Mouse (Mus musculus): Measurements from ENCODE around the gene Rho. TPM values are rescaled to one million over a fixed set of nuclear protein-coding genes. Genes with fewer than 3 reads are reported as not detected.

Rho gene
- total and polyA plus RNA-seq, 3 experiments, result 0.11 TPM; not detected in 2

DNA sequence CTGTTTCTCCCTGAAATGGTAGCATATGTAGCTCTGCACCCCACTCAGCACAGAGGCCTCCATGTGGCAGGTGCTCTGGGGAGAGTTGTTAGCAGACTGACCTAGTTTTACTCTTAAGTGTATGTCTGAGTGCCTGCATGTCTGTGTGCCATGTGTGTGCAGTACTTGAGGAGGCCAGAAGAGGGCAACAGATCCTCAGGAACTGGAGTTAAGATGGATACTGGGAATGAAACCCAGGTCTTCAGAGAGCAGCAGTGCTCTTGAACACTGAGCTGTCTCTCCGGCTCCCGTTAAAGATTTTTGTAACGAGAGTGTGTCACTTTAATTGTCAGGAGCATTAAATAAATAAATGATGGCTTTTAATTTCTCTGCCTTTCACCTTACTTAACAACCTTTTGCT, 43.3 kb upstream of the Rho start (continued):
- TF ChIP-seq UBTF (IDR thresholded peaks at IDR 0.05; ENCODE audit: borderline replicate concordance, insufficient read depth, low read depth, low read length), result no peak

DNA sequence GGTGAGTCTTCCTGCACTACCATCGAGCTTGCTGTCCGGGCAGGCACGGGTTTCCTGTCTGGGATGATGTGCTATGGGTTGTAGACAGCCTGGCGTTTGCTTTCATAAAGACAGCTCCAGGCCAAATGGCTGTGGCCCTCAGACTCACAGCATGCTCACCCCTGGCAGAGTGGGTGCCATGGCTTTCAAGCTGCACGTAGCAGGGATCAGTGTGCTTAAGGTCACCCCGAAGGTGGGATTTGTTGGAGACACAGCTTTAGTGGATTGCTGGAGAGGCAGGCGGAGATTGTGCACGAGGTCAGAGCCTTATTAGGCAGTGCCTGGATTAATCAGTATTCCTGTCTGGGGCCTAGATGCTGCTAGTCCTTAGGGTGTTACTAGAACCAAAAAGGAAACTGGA, 40.9 kb upstream of the Rho start:
- H3K27me3 ChIP-seq (ENCODE audit: control insufficient read depth in 1 of 2, insufficient read depth in 2 of 2, low read length in 2 of 2), result no peaks in the 10 kb centered on the region
- H3K4me3 ChIP-seq (ENCODE audit: control insufficient read depth in 1 of 2, insufficient read depth in 1 of 2, low read depth in 2 of 2, low read length in 2 of 2), result no peak overlapping the region
- H3K79me2 ChIP-seq (ENCODE audit: control insufficient read depth, insufficient read depth, low read length, poor library complexity), result no peaks in the 10 kb centered on the region
- TF ChIP-seq NRF1 (IDR thresholded peaks at IDR 0.05; ENCODE audit: insufficient read depth, low read depth, low read length, poor library complexity, severe bottlenecking) (no peak), USF1 (IDR thresholded peaks at IDR 0.05; ENCODE audit: low read depth, low read length) (no peak), POLR2AphosphoS2 (IDR thresholded peaks at IDR 0.05; ENCODE audit: low read length) (no peak), ELF1 (IDR thresholded peaks at IDR 0.05; ENCODE audit: low read depth, low read length) (no peak), RAD21 (IDR thresholded peaks at IDR 0.05; ENCODE audit: low read depth, low read length) (no peak), JUND (IDR thresholded peaks at IDR 0.05; ENCODE audit: low read depth, low read length) (no peak), CHD2 (IDR thresholded peaks at IDR 0.05; ENCODE audit: low read length) (no peak), POLR2AphosphoS5 (IDR thresholded peaks at IDR 0.05; ENCODE audit: borderline replicate concordance, low read depth, low read length) (no peak), MAX (IDR thresholded peaks at IDR 0.05; ENCODE audit: low read length) (no peak), ETS1 (IDR thresholded peaks at IDR 0.05; ENCODE audit: low read depth, low read length) (no peak), UBTF (IDR thresholded peaks at IDR 0.05; ENCODE audit: borderline replicate concordance, insufficient read depth, low read depth, low read length) (no peak), E2F4 (IDR thresholded peaks at IDR 0.05; ENCODE audit: borderline replicate concordance, low read depth, low read length) (no peak), RCOR1 (IDR thresholded peaks at IDR 0.05; ENCODE audit: low read depth, low read length) (no peak), TBP (IDR thresholded peaks at IDR 0.05; ENCODE audit: low read depth, low read length) (no peak), ZMIZ1 (IDR thresholded peaks at IDR 0.05; ENCODE audit: low read depth, low read length) (no peak)
- no peaks in the 10 kb centered on the region for H3K9me3 ChIP-seq (replicated peaks; ENCODE audit: insufficient read depth, low read length)
- peaks cover 0 to 11% of the 10 kb centered on the region in 2 experiments; a peak in 2 of 4 replicates for H3K36me3 ChIP-seq (ENCODE audit: control insufficient read depth in 1 of 2, insufficient read depth in 2 of 2, low read length in 2 of 2)
- no peak overlapping the region for H3K27ac ChIP-seq (ENCODE audit: control insufficient read depth, low read depth, low read length)
- H3K4me1 ChIP-seq (ENCODE audit: control insufficient read depth in 1 of 2, insufficient read depth in 2 of 2, low read length in 2 of 2), result peaks cover 0 to 9% of the 10 kb centered on the region in 2 experiments; a peak in 2 of 4 replicates
- H3K9ac ChIP-seq (ENCODE audit: control insufficient read depth, low read depth, low read length, poor library complexity, severe bottlenecking), result no peak overlapping the region
- DNase-seq (ENCODE audit: low read depth, low spot score), result no peak

GRCm38 (mm10) chr6:115891061-115891460, 40.5 kb upstream of the Rho start:
- Histone ChIP-seq H3K9me3 (replicated peaks; ENCODE audit: insufficient read depth, low read length) (no peaks in the 10 kb centered on the region), H3K27ac (ENCODE audit: control insufficient read depth, low read depth, low read length) (no peak overlapping the region), H3K4me1 (ENCODE audit: control insufficient read depth in 1 of 2, insufficient read depth in 2 of 2, low read length in 2 of 2) (peaks cover 0 to 9% of the 10 kb centered on the region in 2 experiments; a peak in 2 of 4 replicates), H3K36me3 (ENCODE audit: control insufficient read depth in 1 of 2, insufficient read depth in 2 of 2, low read length in 2 of 2) (peaks cover 0 to 10% of the 10 kb centered on the region in 2 experiments; a peak in 2 of 4 replicates), H3K79me2 (ENCODE audit: control insufficient read depth, insufficient read depth, low read length, poor library complexity) (no peaks in the 10 kb centered on the region), H3K4me3 (ENCODE audit: control insufficient read depth in 1 of 2, insufficient read depth in 1 of 2, low read depth in 2 of 2, low read length in 2 of 2) (no peak overlapping the region), H3K27me3 (ENCODE audit: control insufficient read depth in 1 of 2, insufficient read depth in 2 of 2, low read length in 2 of 2) (no peaks in the 10 kb centered on the region), H3K9ac (ENCODE audit: control insufficient read depth, low read depth, low read length, poor library complexity, severe bottlenecking) (no peak overlapping the region)
- TF ChIP-seq USF2 (IDR thresholded peaks at IDR 0.05; ENCODE audit: borderline replicate concordance in 1 of 2, insufficient read depth in 1 of 2, low read depth in 1 of 2, low read length in 2 of 2) (no peak), RCOR1 (IDR thresholded peaks at IDR 0.05; ENCODE audit: low read depth, low read length) (no peak), ETS1 (IDR thresholded peaks at IDR 0.05; ENCODE audit: low read depth, low read length) (no peak), MAX (IDR thresholded peaks at IDR 0.05; ENCODE audit: low read length) (no peak), MAFK (IDR thresholded peaks at IDR 0.05; ENCODE audit: borderline replicate concordance, low read depth, low read length) (no peak), E2F4 (IDR thresholded peaks at IDR 0.05; ENCODE audit: borderline replicate concordance, low read depth, low read length) (no peak), NELFE (IDR thresholded peaks at IDR 0.05; ENCODE audit: low read depth, low read length) (no peak), CHD1 (IDR thresholded peaks at IDR 0.05; ENCODE audit: low read depth, low read length) (no peak), HCFC1 (IDR thresholded peaks at IDR 0.05; ENCODE audit: low read depth, low read length) (no peak), POLR2AphosphoS5 (IDR thresholded peaks at IDR 0.05; ENCODE audit: borderline replicate concordance, low read depth, low read length) (no peak), TBP (IDR thresholded peaks at IDR 0.05; ENCODE audit: low read depth, low read length) (no peak), ZKSCAN1 (IDR thresholded peaks at IDR 0.05; ENCODE audit: low read depth, low read length) (no peak), MEF2A (IDR thresholded peaks at IDR 0.05; ENCODE audit: extremely low read depth, insufficient replicate concordance, low read depth, low read length, poor library complexity, severe bottlenecking) (no peak)
- no peak for DNase-seq (ENCODE audit: low read depth, low spot score)
